Mouse (Mus musculus) T-helper 17 cell (primary cell): ENCODE measurements around the gene Mdga2.

Experiments used
- in situ Hi-C, 2 experiments: fragments of 300-600 bp; cut with MboI, MseI; formaldehyde crosslinking; loops; 1 replicate in 1 of 2; 2 replicates in 1 of 2; pipeline ENCODE4 v1.15.1; 2025; ENCODE audit warnings: high pct_unique_total_duplicates in 2 of 2

Gene Mdga2

GRCm38 (mm10) chr12:66708334-66708733 is 514.0 kb downstream of the Mdga2 start:
- in situ Hi-C loops: no loop called here

- in situ Hi-C loops: no loop called here
Observed at GRCm38 (mm10) chr12:66707431-66707830, 514.9 kb downstream of the Mdga2 start.

GRCm38 (mm10) chr12:66705015-66705414 is 517.3 kb downstream of the Mdga2 start:
- in situ Hi-C loops: no loop called here

- in situ Hi-C loops: no loop called here
Observed at GRCm38 (mm10) chr12:66702781-66703180, 519.6 kb downstream of the Mdga2 start.

- in situ Hi-C loops: loop anchor here in 1 of 2 experiments (10.0 kb wide), 1 partner anchor 485 kb away; no protein-coding TSS in a partner anchor
Observed at GRCm38 (mm10) chr12:66679558-66679957, 542.8 kb downstream of the Mdga2 start.

GRCm38 (mm10) chr12:66648605-66649552 is 573.5 kb downstream of the Mdga2 start:
- in situ Hi-C loops: no loop called here

- in situ Hi-C loops: no loop called here
Observed at GRCm38 (mm10) chr12:66640408-66640807, 581.9 kb downstream of the Mdga2 start.

- in situ Hi-C loops: loop anchor here in 1 of 2 experiments (10.0 kb wide), 1 partner anchor 1605 kb away; no protein-coding TSS in a partner anchor
Observed at GRCm38 (mm10) chr12:66619944-66620343, 602.4 kb downstream of the Mdga2 start.

GRCm38 (mm10) chr12:66591617-66592230 is 630.6 kb downstream of the Mdga2 start:
- in situ Hi-C loops: loop anchor here in 1 of 2 experiments (5.0 kb wide), 1 partner anchor 44 kb away; no protein-coding TSS in a partner anchor

GRCm38 (mm10) chr12:66565396-66565795 is 657.0 kb downstream of the Mdga2 start:
- in situ Hi-C loops: no loop called here

GRCm38 (mm10) chr12:66556846-66557245 is 665.5 kb downstream of the Mdga2 start:
- in situ Hi-C loops: no loop called here

GRCm38 (mm10) chr12:66556178-66556820 is 666.0 kb downstream of the Mdga2 start:
- in situ Hi-C loops: no loop called here

GRCm38 (mm10) chr12:66524973-66525372 is 697.4 kb downstream of the Mdga2 start:
- in situ Hi-C loops: no loop called here

- in situ Hi-C loops: no loop called here
Observed at GRCm38 (mm10) chr12:66499258-66499657, 723.1 kb downstream of the Mdga2 start.

- in situ Hi-C loops: no loop called here
Observed at GRCm38 (mm10) chr12:66470868-66471267, 751.5 kb downstream of the Mdga2 start.

- in situ Hi-C loops: no loop called here
Observed at GRCm38 (mm10) chr12:66470243-66470863, 752.0 kb downstream of the Mdga2 start.

GRCm38 (mm10) chr12:66465516-66465915 is 756.8 kb downstream of the Mdga2 start:
- in situ Hi-C loops: loop anchor here in 1 of 2 experiments (10.0 kb wide), 1 partner anchor 621 kb away; no protein-coding TSS in a partner anchor

GRCm38 (mm10) chr12:66443340-66443739 is 779.0 kb downstream of the Mdga2 start:
- in situ Hi-C loops: no loop called here
